Mouse (Mus musculus) stomach, postnatal 0 days (tissue): Measurements from ENCODE around the gene Timp3.

Experiments used
- CTCF ChIP-seq: IDR thresholded peaks from 2 replicates; pipeline ENCODE4 v1.5.1; 2016; ENCODE audit warnings: antibody characterized with exemption, low read depth, mild to moderate bottlenecking, moderate library complexity
- EP300 ChIP-seq: optimal IDR thresholded peaks from 2 replicates; pipeline ENCODE3; 2016; ENCODE audit warnings: antibody characterized with exemption

- peak; percentile 61 for TF ChIP-seq CTCF
- TF ChIP-seq EP300 = no peak
Measured at GRCm38 (mm10) chr10:86328691-86329090, 28.5 kb downstream of the Timp3 start.
